Mouse (Mus musculus) E14TG2a.4 (cell line): ENCODE results near the gene Rapgef4.
A peak's percentile ranks its signal among the peaks of the same experiment; 100 is the strongest.

ENCODE experiments used
- H3K27me3 ChIP-seq: 2 replicates; pipeline ENCODE4 v1.6.1; 2014; ENCODE audit warnings: low read length, control low read depth; ENCODE audit not compliant: insufficient read depth
- H3K36me3 ChIP-seq: 2 replicates; pipeline ENCODE4 v1.6.1; 2014; ENCODE audit warnings: low read length, control low read depth; ENCODE audit not compliant: insufficient read depth
- H3K4me1 ChIP-seq: replicated peaks from 2 replicates; pipeline ENCODE4 v1.6.1; 2014; ENCODE audit warnings: low read depth, low read length, control low read depth
- H3K4me3 ChIP-seq: replicated peaks from 2 replicates; pipeline ENCODE4 v1.5.1; 2014; ENCODE audit warnings: mild to moderate bottlenecking, low read length
- H3K9me3 ChIP-seq: 2 replicates; pipeline ENCODE4 v1.6.1; 2014; ENCODE audit warnings: low read length, control low read depth
- CTCF ChIP-seq: conservative IDR thresholded peaks from 2 replicates; pipeline ENCODE4 v1.5.1; 2014; ENCODE audit warnings: low read length
- NANOG ChIP-seq: IDR thresholded peaks from 2 replicates; pipeline ENCODE4 v1.6.1; 2014; ENCODE audit warnings: borderline replicate concordance, low read length, mixed read lengths
- POU5F1 ChIP-seq: IDR thresholded peaks from 2 replicates; pipeline ENCODE4 v1.6.1; 2014; ENCODE audit warnings: low read length, borderline replicate concordance

Rapgef4 gene

DNA sequence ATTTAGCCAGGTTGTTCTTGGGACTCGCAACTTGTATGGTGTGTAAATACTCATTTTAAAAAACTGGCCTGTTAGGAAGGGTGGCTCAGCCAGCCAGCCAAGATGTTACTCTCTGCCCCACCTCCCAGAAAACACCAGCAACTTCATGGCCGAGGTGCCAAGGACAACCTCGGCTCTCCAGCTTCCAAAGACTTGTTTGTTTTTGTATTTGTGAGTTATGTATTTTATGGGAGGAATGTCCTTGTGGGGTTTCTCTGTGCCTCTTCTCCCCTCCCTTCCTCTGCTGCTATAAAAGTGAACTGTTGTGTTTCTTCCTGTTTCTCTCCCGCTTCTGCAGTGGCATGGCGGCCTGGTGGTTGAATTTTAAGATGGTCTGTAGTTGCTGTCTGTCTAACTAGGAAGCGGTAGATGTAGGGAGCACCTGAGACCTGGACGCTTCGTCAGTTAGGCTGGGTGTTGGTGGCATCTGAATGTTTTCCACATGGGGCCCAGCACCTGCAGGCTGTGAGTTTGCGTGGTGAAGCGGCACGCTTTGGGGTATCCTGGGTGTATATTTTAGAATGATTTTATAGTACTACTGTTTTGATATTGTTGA is 164.3 kb downstream of the Rapgef4 start:
- H3K4me3 ChIP-seq = no peak overlapping the region
- TF ChIP-seq CTCF (no peak), POU5F1 (no peak), NANOG (no peak)
- H3K36me3 ChIP-seq = no peaks in the 10 kb centered on the region
- peaks cover 36% of the 10 kb centered on the region for H3K4me1 ChIP-seq
- no peaks in the 10 kb centered on the region for H3K9me3 ChIP-seq
- H3K27me3 ChIP-seq = no peaks in the 10 kb centered on the region

DNA sequence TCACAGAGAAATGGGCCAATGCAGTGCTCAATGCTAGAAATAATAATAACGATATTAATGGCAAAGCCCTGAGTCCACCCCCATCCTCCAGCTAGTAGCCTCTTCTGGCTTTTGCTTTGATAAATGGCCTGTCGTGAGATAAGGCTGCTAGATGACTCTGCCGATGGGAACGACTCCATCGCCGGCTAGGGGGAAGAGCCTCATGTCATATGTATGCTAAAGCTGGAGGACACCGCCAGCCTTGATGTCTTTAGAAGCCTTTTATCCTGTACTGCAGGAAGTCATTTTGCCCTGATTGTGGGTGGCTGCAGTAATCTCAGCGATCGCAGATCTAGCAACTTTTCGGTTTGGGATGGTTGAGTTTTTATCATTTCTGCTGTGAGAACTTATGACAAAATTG is 165.0 kb downstream of the Rapgef4 start:
- Histone ChIP-seq H3K36me3 (no peaks in the 10 kb centered on the region), H3K9me3 (no peaks in the 10 kb centered on the region), H3K4me3 (no peak overlapping the region), H3K4me1 (peaks cover 42% of the 10 kb centered on the region), H3K27me3 (no peaks in the 10 kb centered on the region)
- TF ChIP-seq POU5F1 = no peak
- no peak for TF ChIP-seq NANOG
- no peak for TF ChIP-seq CTCF

DNA sequence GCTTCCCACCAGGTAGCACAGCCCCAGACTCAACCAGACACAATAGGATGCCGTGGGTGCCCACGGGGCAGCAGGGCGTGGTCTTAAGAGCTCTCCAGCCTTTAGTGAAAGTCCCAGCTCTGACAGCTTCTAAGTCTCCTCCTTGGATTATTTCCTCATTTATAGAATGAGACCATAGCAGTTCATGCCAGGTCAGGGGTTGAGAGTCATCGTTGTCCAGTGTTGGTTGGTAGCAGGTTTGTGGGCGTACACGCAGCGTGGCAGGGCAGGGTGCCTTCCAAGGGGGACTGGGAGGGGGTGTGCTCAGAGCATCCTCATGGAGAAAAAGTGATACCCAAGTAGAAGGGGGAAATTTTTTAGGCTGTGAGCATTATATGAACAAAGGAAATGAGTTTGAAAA is 166.2 kb downstream of the Rapgef4 start:
- H3K9me3 ChIP-seq = no peaks in the 10 kb centered on the region
- no peak overlapping the region for H3K4me3 ChIP-seq
- H3K4me1 ChIP-seq = peaks cover 49% of the 10 kb centered on the region
- no peaks in the 10 kb centered on the region for H3K27me3 ChIP-seq
- no peaks in the 10 kb centered on the region for H3K36me3 ChIP-seq
- TF ChIP-seq POU5F1 = no peak

DNA sequence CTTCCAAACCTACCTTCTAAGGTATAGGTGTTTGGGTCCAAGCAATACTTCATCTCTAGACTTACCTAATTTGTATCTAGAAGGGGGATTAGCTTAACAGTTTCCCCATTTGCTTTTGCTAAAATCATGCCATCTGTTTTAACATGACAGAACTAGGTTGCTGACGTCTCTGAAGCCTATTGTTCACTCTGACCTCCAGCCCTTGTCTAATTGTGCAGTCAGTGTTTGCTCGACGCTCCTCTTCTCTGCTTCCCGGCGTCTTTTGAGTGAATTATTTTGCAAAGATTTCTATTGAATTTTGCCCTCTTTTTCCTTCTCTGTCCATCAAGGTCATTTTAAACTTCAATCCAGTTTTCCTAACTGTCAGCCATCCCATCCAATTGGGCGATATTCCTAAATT is 166.7 kb downstream of the Rapgef4 start:
- H3K4me1 ChIP-seq = peaks cover 47% of the 10 kb centered on the region
- H3K36me3 ChIP-seq = no peaks in the 10 kb centered on the region
- H3K9me3 ChIP-seq = no peaks in the 10 kb centered on the region
- no peaks in the 10 kb centered on the region for H3K27me3 ChIP-seq
- no peak overlapping the region for H3K4me3 ChIP-seq
- TF ChIP-seq NANOG (no peak), CTCF (no peak), POU5F1 (no peak)

DNA sequence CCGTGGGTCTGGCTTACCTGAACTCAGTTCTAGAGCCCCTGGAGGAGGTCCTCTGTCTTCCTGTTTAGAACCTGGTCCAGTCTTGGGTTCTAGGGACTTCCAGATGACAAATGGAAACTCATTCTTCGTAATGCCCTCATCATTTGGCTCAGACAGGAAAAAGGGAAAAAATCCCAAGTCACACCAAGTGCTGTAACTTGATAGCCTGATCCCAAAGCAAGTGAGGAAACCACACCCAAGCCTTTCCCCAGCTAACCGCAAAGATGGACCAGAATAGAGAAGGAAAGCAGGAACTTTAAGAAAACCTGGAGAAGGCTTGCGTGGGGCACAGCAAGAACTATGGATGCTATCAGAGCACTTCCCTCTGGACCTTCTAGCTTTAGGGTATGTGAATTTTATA is 167.6 kb downstream of the Rapgef4 start:
- H3K27me3 ChIP-seq = no peaks in the 10 kb centered on the region
- no peaks in the 10 kb centered on the region for H3K9me3 ChIP-seq
- no peaks in the 10 kb centered on the region for H3K36me3 ChIP-seq
- TF ChIP-seq POU5F1 = no peak
- no peak for TF ChIP-seq CTCF
- no peak for TF ChIP-seq NANOG
- H3K4me1 ChIP-seq = peaks cover 45% of the 10 kb centered on the region
- H3K4me3 ChIP-seq = no peak overlapping the region

DNA sequence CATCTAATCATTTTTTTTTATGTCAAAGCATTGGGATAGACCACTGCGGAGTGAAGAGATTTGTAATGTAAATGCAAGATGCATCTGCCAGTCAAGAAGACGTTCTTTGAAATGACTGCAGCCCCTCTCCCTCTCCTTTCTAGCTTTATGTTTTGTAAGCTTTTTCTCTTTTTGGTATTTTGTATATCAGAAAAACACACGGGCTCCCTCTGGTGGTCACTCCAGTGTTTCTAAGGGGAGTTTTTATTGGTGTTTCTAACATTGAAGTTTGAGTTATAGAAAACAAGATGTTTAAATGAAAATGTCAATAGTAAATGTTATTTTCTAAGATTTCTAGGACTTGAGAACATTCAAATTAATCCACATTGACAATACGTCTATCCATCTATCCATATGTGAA is 168.0 kb downstream of the Rapgef4 start:
- H3K36me3 ChIP-seq = no peaks in the 10 kb centered on the region
- TF ChIP-seq NANOG (no peak), CTCF (peak; percentile 50), POU5F1 (no peak)
- H3K4me1 ChIP-seq = peaks cover 45% of the 10 kb centered on the region
- no peaks in the 10 kb centered on the region for H3K27me3 ChIP-seq
- no peaks in the 10 kb centered on the region for H3K9me3 ChIP-seq
- no peak overlapping the region for H3K4me3 ChIP-seq

DNA sequence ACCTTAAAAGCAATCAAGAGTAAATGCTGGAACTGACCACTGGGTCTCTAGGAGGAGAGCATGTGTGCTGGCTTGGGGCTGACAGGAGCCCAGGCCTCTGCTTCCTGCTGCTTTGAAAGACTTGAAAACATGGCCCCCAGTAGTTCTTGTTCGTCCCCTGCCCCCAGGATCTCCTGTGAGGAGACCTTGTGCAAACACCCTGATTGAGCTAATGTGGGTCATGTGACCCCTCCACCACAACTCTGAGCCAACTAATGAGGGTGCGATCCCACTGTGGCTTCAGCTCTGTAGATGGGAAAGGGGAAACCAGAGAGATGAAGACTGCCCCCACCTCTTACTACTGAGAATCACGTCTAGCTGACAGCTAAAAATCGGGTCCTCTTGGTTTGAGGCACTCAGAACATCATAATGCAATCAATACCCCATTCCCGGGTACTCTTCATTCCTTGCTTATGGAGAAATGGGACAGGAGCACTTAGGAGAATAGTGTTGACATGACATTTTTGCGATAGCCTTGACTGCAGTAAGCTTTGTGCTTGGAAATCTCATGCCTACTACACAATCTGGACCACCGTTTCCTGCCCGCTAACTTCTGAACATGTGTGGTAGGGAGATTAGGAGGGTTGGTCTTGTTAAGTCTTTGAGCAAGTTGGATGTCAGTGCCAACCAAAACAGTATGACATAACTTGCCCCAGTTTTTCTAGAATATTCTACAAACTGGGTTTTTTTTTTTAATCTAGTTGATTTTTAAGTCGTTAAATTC is 170.9 kb downstream of the Rapgef4 start:
- Histone ChIP-seq H3K27me3 (no peaks in the 10 kb centered on the region), H3K4me3 (no peak overlapping the region), H3K36me3 (no peaks in the 10 kb centered on the region), H3K4me1 (peaks cover 55% of the 10 kb centered on the region), H3K9me3 (no peaks in the 10 kb centered on the region)
- TF ChIP-seq POU5F1 (no peak), CTCF (no peak), NANOG (no peak)

DNA sequence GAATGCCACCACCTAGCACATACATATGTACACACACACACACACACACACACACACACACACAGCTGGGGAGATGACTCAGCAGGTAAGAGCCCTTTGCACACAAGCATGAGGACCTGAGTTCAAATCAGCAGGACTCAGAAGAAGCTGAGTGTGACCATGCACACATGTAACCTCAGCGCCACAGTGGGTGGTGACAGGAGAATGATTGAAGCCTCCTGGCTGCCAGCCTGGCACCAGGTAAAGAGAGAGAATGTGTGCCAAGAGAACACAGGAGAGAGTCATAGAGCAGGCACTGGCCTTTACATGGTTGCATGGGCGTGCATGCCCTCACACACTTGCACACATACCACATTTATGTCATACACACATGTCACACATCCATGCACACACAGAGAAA is 171.7 kb downstream of the Rapgef4 start:
- Histone ChIP-seq H3K4me3 (no peak overlapping the region), H3K36me3 (no peaks in the 10 kb centered on the region), H3K4me1 (peaks cover 51% of the 10 kb centered on the region), H3K9me3 (no peaks in the 10 kb centered on the region), H3K27me3 (no peaks in the 10 kb centered on the region)
- TF ChIP-seq POU5F1 = no peak

DNA sequence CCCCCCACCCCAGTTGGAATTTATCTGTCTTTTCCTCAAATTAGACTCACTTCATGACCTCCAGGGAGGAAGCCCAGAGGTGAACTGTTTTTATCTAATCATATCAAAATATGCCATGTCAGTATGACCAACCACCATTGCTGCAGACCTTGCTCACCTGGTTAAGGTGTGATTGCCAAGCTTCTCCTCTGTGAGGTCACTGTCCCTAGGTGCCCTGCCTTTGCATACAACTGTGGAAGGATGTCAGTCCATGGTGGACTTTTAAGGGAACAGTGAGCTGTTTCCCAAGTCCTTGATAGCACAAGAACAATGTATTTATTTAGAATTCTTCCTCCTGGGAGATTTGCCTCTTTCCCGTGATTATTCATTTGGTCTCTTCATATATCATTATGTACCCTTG is 172.8 kb downstream of the Rapgef4 start:
- no peaks in the 10 kb centered on the region for H3K9me3 ChIP-seq
- TF ChIP-seq CTCF = no peak
- no peak for TF ChIP-seq NANOG
- no peak for TF ChIP-seq POU5F1
- H3K4me3 ChIP-seq = no peak overlapping the region
- H3K36me3 ChIP-seq = no peaks in the 10 kb centered on the region
- peaks cover 43% of the 10 kb centered on the region for H3K4me1 ChIP-seq
- H3K27me3 ChIP-seq = no peaks in the 10 kb centered on the region
